8 mouse cellular contexts compared by ENCODE assay signal in genomic region chr10:117432415-117432814, GRCm38 (mm10). TPM values are rescaled to one million over a fixed set of nuclear protein-coding genes. Genes with fewer than 3 reads are reported as not detected.
DNase-seq lines count a peak whose midpoint lies in the region; ATAC-seq and TF ChIP-seq lines count a peak whose summit lies in the region.

No protein-coding gene starts in this region.

- ATAC-seq in liver, embryonic 16.5 days (ENCODE audit: low read depth), result peak; percentile 37; the same call in 1 of the 2 replicates
- no peak for ATAC-seq in neural tube, embryonic 11.5 days (ENCODE audit: insufficient read depth, low FRiP score, low TSS enrichment)

- no peaks in the 10 kb centered on the region for H3K36me3 ChIP-seq in heart, embryonic 10.5 days
- no peaks in the 10 kb centered on the region for H3K36me3 ChIP-seq in liver, embryonic 16.5 days (ENCODE audit: control insufficient read depth, insufficient read depth)
- no peaks in the 10 kb centered on the region for H3K36me3 ChIP-seq in neural tube, embryonic 11.5 days (ENCODE audit: control insufficient read depth, insufficient read depth, low read length)
- H3K36me3 ChIP-seq in testis, adult 2 months (ENCODE audit: control insufficient read depth, insufficient read depth, low read length), result no peaks in the 10 kb centered on the region

- TF ChIP-seq POLR2A in testis, adult 2 months (IDR thresholded peaks at IDR 0.05; ENCODE audit: control insufficient read depth, low read depth, low read length), result no peak

- no peak overlapping the region for H3K9ac ChIP-seq in liver, embryonic 16.5 days (ENCODE audit: low read depth, low read length)
- H3K9ac ChIP-seq in neural tube, embryonic 11.5 days (ENCODE audit: low read length), result no peak overlapping the region

- H3K4me1 ChIP-seq in heart, embryonic 10.5 days, result peaks cover 13% of the 10 kb centered on the region; the same call in 1 of the 2 replicates
- peaks cover 9% of the 10 kb centered on the region for H3K4me1 ChIP-seq in liver, embryonic 16.5 days (ENCODE audit: control insufficient read depth, low read depth, low read length)
- H3K4me1 ChIP-seq in neural tube, embryonic 11.5 days (ENCODE audit: control insufficient read depth, insufficient read depth, low read length), result no peaks in the 10 kb centered on the region; the same call in 1 of the 2 replicates
- H3K4me1 ChIP-seq in testis, adult 2 months (ENCODE audit: control insufficient read depth, insufficient read depth, low read length), result peaks cover 13% of the 10 kb centered on the region

- H3K4me2 ChIP-seq in liver, embryonic 16.5 days (ENCODE audit: low read depth, low read length), result peak overlapping the region; percentile 32
- H3K4me2 ChIP-seq in neural tube, embryonic 11.5 days (ENCODE audit: low read depth), result peak overlapping the region; percentile 1; the same call in 1 of the 2 replicates

- no peak overlapping the region for H3K27ac ChIP-seq in heart, embryonic 10.5 days
- no peak overlapping the region for H3K27ac ChIP-seq in liver, embryonic 16.5 days (ENCODE audit: low read length)
- no peak overlapping the region for H3K27ac ChIP-seq in neural tube, embryonic 11.5 days (ENCODE audit: low read depth, low read length)
- H3K27ac ChIP-seq in testis, adult 2 months (ENCODE audit: control insufficient read depth, insufficient read depth, low read depth, low read length), result no peak overlapping the region

- WGBS in heart, embryonic 10.5 days, result 9% methylated on average over 21 of the region's 21 CpGs
- 7% methylated on average over 21 of the region's 21 CpGs for WGBS in liver, embryonic 16.5 days (ENCODE audit: insufficient replicate concordance)
- WGBS in neural tube, embryonic 11.5 days, result 9% methylated on average over 21 of the region's 21 CpGs

- H3K9me3 ChIP-seq in heart, embryonic 10.5 days, result no peaks in the 10 kb centered on the region
- H3K9me3 ChIP-seq in liver, embryonic 16.5 days (replicated peaks; ENCODE audit: control insufficient read depth, low read length), result no peaks in the 10 kb centered on the region
- no peaks in the 10 kb centered on the region for H3K9me3 ChIP-seq in neural tube, embryonic 11.5 days (ENCODE audit: control insufficient read depth, low read length)

- TF ChIP-seq CTCF in testis, adult 2 months (IDR thresholded peaks at IDR 0.05; ENCODE audit: control insufficient read depth, insufficient read depth, insufficient replicate concordance, low read depth, low read length), result peak; percentile 83

- H3K27me3 ChIP-seq in heart, embryonic 10.5 days (ENCODE audit: insufficient read depth, poor library complexity, severe bottlenecking), result peaks cover 16% of the 10 kb centered on the region
- no peaks in the 10 kb centered on the region for H3K27me3 ChIP-seq in liver, embryonic 16.5 days (ENCODE audit: control insufficient read depth, insufficient read depth, low read depth, low read length)
- H3K27me3 ChIP-seq in neural tube, embryonic 11.5 days (ENCODE audit: control insufficient read depth, insufficient read depth, low read length), result no peaks in the 10 kb centered on the region
- no peaks in the 10 kb centered on the region for H3K27me3 ChIP-seq in testis, adult 2 months (ENCODE audit: control insufficient read depth, insufficient read depth, low read length)

- DNase-seq in left cerebral cortex, adult 18-20 months (ENCODE audit: low spot score in 2 of 2), result peak; percentile 64 to 77
- no peak for DNase-seq in left cerebral cortex, adult 11 months (ENCODE audit: low spot score)
- DNase-seq in embryo, embryonic 9.5 days (ENCODE audit: extremely low spot score), result peak; percentile 79
- no peak for DNase-seq in heart, embryonic 10.5 days (ENCODE audit: low spot score)
- DNase-seq in kidney, adult 9 months, result peak; percentile 67
- peak; percentile 84 for DNase-seq in neural tube, embryonic 11.5 days (ENCODE audit: low spot score)

- H3K4me3 ChIP-seq in heart, embryonic 10.5 days, result peak overlapping the region; percentile 51
- peak overlapping the region; percentile 30 for H3K4me3 ChIP-seq in liver, embryonic 16.5 days (ENCODE audit: low read depth, low read length)
- no peak overlapping the region for H3K4me3 ChIP-seq in neural tube, embryonic 11.5 days (ENCODE audit: low read depth, low read length)
- H3K4me3 ChIP-seq in testis, adult 2 months (ENCODE audit: control insufficient read depth, low read depth, low read length), result peak overlapping the region; percentile 61

RNA-seq across cellular contexts. Expression of gene Cpsf6, which starts 52.6 kb away (rescaled TPM):
- 100 to 1,000 TPM; 109 to 117 TPM for total RNA-seq in left cerebral cortex, adult 18-20 months (2021)
- 128 and 138 TPM in 2 replicates for polyA plus RNA-seq in heart, embryonic 10.5 days (2016; fragmentation: Nextera tagmentation; extraction: Ambion mirVana)
- polyA plus RNA-seq in liver, embryonic 16.5 days (2015; fragmentation: Nextera tagmentation; extraction: Ambion mirVana), result 49.4 and 50.5 TPM in 2 replicates
- 228 and 238 TPM in 2 replicates for polyA plus RNA-seq in neural tube, embryonic 11.5 days (2014; fragmentation: Nextera tagmentation; extraction: Ambion mirVana)
- 23.6 and 26.7 TPM in 2 replicates for polyA plus RNA-seq in testis, adult 2 months (2012; rRNA removed)

Comparison
In these comparisons a context has a peak if more than half of its experiments do, and no peak if none do; other contexts are left out.
1. DNase-seq: peak in left cerebral cortex, adult 18-20 months (2 of 2), embryo, embryonic 9.5 days (single experiment), kidney, adult 9 months (single experiment) and neural tube, embryonic 11.5 days (single experiment); none in left cerebral cortex, adult 11 months (single experiment) and heart, embryonic 10.5 days (single experiment).